Mouse (Mus musculus) splenic B cell, adult 2 months (primary cell): ENCODE measurements at regions not wholly inside any gene's neighbourhood (a gene's known extent, or its start where the extent isn't known, plus 50 kb on each side); places are given as distances from the start of the nearest gene placed in this dataset.
"Not testable (repeated sequence)": the region's sequence is repeated elsewhere in the genome, so short reads cannot be mapped to it uniquely, and the experiment has no call there.

Source experiments
- DNase-seq: peaks from one replicate; pipeline ENCODE4 v3.0.0-alpha.2; 2011; ENCODE audit warnings: low read depth, low spot score
- H3K27me3 ChIP-seq: 2 replicates; pipeline ENCODE4 v1.6.1; 2012; ENCODE audit warnings: mild to moderate bottlenecking, low read length, moderate library complexity, mixed read lengths; ENCODE audit not compliant: control insufficient read depth, poor library complexity, insufficient read depth, severe bottlenecking
- H3K36me3 ChIP-seq: 2 replicates; pipeline ENCODE4 v1.6.1; 2012; ENCODE audit warnings: mild to moderate bottlenecking, low read length, moderate library complexity, mixed read lengths; ENCODE audit not compliant: control insufficient read depth, poor library complexity, insufficient read depth, severe bottlenecking

DNA sequence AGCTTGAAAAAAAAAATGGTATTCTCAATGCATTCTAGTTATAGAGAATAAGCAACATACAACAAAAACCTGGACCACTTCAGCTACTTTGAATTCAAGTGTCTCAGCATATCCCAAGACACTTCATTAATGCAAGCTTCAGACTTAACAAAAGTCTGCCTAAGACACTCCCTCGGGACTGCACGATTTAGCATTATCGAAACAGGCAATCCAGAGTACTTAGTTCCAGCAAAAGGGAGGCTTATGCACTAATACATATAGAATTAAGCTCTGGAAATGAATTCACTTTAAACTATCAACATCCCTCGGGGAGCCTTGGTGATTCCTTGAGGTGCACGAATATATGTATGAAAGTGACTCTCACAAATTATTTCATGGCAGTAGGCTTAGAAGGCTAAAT is 97.9 kb upstream of the Pfn2 start:
- H3K36me3 ChIP-seq = no peaks in the 10 kb centered on the region
- DNase-seq = no peak
- no peaks in the 10 kb centered on the region for H3K27me3 ChIP-seq

DNA sequence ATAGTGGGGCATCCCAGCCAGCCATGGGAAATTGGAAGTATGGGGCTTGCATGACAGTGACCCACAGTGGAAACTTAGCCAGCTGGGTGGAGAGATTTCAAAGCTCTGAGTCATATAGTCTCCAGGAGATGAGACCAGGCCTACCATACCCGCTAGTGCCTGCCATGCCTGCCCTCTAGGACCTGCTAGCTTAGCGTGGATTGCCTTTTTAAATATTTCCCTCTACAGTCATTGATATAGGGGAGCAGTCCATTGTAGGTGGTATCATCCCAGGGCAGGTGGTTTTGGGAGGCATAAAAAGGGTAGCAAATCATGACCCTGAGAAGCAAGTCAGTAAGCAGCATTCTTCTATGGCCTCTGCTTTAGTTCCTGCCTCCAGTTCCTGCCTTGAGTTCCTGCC is 99.5 kb upstream of the Pfn2 start:
- Histone ChIP-seq H3K36me3 (no peaks in the 10 kb centered on the region), H3K27me3 (no peaks in the 10 kb centered on the region)
- DNase-seq = no peak

DNA sequence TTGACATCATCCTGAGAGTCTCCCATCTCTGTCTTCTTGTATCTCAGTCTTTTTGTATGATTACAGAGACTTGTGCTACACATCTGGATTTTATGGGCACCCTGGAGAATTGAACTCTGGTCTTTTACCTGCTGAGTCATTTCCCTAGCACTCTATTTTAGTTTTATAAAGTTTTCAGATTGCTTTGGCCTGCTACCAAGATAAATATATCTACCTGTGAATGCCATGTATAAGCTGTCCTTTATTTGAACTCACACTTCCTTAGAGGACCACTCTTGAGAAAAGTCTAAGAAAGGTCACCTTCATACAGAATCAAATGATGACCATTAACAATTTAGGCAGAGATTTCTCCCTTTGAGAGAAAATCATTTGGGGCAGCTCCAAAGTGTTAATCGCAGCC is 100.8 kb upstream of the Pfn2 start:
- Histone ChIP-seq H3K36me3 (no peaks in the 10 kb centered on the region), H3K27me3 (no peaks in the 10 kb centered on the region)
- DNase-seq = no peak

DNA sequence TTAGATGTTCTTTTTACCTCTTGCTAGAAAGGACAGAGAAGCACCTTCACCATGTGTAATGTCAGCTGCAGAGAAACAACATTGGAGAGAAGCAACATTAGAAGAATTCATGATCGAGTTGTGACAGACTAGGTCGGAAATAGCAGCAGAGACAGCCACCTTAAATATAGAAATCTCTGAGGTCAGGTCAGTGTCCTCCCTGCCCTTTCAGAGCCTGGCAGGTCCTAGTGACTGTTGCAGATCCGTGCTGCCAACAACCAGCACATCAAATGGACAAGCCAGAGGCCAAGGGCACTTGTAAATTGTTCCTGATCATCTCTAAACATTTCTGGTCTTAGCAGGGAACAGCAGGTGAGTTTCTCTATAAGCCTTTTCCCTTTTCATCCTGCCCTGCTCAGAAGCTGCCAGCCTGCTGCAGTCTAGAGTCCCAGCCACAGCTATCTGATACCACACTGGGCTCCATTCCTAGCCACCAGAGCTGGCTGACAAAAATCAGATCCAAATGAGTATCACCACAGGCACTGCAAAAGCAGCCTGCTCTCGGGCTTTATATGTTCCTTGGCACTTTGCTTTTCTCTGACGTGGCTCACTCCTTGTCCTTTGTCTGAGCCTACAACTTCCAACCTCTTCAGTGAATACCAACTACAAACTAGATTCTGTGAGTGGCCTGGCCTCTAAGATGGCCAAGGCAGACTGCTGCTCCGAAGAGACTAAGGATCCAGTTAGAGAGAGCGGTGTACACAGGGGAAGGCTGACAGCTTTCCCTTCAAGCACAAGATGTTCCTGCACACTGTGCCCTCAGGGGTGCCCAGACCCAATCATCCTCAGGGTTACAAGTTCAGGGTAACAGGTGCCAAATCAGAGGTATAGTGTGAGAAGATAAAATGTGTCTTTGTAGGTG is 102.8 kb upstream of the Pfn2 start:
- Histone ChIP-seq H3K27me3 (no peaks in the 10 kb centered on the region), H3K36me3 (no peaks in the 10 kb centered on the region)
- no peak for DNase-seq

DNA sequence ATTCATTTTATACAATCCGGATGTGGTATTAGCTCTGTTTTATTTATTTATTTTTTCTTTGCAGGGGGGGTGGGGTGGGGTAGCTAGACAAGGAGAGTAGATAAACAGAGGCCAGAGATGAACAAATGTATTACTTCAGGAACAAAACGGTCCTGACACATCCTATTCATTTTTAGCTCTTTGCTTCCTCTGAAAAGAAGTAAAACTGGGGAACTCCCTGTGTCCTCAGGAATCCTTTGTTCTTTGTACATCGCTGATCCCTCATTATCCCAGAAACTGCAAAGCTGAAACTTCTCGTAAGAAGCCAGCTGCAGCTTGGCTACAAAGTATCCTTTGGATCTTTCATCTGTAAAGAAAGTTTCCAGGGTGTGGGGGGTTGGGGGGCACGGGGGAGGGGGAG is 103.6 kb upstream of the Pfn2 start:
- Histone ChIP-seq H3K36me3 (no peaks in the 10 kb centered on the region), H3K27me3 (no peaks in the 10 kb centered on the region)
- DNase-seq = no peak

DNA sequence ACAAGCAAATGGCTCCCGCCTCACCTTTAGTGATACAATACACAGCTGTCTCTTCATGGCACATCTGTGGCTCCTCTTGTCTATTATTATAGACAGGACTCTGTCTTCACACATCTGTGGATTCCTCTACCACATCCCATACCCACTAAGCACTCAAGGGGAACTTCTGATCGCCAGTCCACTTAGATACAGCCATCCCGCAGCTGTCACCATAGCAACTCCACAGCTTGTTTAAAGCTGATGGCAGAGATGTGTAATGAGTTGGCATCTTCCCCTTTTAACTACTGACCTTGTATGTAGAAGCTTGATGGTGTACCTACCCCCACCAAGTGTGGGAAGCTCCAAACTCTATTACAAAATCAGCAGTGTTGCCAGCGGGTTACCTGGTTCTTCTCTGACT is 109.5 kb upstream of the Pfn2 start:
- Histone ChIP-seq H3K36me3 (no peaks in the 10 kb centered on the region), H3K27me3 (no peaks in the 10 kb centered on the region)
- DNase-seq = no peak

DNA sequence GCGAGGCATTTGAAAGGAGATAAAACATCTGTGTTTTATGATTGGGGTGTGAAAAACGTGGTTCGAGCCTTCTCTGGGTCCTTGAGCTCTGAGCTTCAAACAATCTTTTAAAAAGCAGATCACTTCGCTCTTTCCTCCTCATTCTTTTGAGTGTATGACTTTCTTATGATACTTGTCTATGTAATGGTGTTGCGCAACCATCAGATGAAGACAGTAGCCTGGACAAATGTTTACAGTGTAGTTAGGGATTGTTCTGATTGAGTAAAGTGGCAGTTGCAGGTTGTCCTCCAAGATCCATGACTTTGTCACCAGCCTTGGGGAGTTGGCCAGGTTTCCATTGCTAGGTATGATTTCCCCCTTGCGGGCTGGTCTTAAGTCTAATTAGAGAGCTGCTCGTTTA is 116.1 kb upstream of the Pfn2 start:
- Histone ChIP-seq H3K36me3 (no peaks in the 10 kb centered on the region), H3K27me3 (no peaks in the 10 kb centered on the region; the same call in 1 of the 2 replicates)
- DNase-seq = no peak

DNA sequence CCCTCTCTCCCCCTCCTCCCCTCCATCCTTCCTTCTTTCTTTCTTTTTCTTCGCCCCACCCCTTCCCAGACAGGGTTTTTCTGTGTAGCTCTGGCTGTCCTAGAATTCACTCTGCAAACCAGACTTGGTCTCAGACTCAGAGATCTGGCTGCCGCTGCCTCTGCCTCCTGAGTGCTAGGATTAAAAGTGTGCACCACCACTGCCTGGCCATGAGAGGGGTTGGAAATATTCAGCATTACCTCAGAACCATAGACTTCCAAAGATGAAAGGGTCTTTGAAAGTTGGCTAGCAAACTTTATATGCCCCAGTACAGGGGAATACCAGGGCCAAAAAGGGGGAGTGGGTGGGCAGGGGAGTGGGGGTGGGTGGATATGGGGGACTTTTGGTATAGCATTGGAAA is 122.7 kb upstream of the Pfn2 start:
- H3K36me3 ChIP-seq, H3K27me3 ChIP-seq, DNase-seq: not testable (repeated sequence)

DNA sequence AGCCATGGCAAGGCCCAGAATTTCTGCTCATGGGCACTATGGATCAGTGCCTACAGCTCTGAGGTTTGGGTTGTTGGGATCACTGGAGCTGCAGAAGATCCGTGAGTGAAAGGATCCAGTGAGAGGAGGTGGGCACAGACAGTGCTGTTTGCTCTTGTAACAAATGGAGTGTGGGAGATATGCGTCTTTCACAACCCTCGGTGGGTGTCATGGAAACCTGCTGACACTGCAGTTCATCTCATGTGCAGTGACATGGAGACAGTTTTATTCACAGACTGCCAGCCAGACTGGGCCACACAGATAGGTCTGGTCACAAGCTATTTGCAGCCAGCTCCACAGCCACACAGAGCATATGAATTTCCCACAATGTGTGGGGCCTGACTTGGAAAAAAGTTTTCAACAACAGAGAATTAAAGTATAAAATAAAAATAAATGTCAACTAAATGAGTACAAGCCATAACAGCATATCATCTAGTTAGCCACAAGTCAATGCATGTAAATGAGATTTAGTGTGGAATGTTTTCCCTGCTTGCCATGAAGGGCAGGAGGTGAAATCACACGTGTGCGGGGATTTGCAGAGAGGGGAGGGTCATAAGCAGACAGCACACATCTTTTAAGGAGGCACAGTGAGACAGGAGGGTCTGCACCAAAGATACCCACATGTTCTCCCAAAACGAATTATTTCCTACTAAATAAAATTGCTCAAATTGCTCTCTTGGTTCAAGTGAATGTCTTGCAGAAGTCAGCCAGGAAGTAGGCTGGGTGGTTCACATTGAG is 124.8 kb upstream of the Pfn2 start:
- no peak for DNase-seq

DNA sequence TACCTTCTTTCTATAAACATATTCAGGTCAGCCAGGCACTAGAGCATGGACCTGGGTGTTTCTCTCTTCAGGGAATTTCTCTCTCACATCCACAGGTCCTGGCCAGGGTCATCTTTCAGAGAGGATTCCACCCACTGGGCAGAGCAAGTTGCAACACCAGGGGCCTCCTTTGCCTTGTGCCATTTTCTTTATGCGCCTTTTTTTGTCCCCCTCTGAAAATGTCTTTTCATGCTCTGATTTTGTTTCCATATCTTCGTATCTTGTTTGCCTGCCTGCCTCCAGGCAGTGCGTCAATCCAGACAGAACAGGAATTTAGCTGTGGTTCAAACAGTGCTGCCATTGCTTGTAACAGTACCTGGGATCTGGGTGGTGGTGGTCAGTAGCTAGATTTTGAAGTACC is 125.7 kb upstream of the Pfn2 start:
- Histone ChIP-seq H3K27me3 (no peaks in the 10 kb centered on the region; the same call in 1 of the 2 replicates), H3K36me3 (no peaks in the 10 kb centered on the region)
- no peak for DNase-seq

More for the DNA sequence above, 124.8 kb upstream of the Pfn2 start:
- no peaks in the 10 kb centered on the region for H3K36me3 ChIP-seq
- no peaks in the 10 kb centered on the region; the same call in 1 of the 2 replicates for H3K27me3 ChIP-seq

DNA sequence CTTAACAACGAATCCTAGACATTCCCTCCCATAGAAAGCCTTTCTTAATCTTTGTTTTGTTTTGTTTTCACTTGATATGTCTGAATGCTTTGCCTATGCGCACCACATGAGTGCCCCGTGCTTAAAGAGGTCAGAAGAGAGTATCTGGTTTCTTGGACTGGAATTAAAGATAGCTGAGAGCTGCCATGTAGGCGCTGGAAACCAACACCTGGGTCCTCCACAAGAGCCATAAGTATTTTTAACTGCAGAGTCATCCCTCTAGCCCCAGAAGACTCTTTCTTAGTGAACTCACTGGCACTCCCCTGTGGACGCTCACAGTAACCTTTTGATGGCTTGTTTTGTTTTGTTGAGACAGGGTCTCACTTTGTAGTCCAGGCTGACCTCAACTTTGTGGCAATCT is 127.5 kb upstream of the Pfn2 start:
- Histone ChIP-seq H3K27me3 (no peaks in the 10 kb centered on the region), H3K36me3 (no peaks in the 10 kb centered on the region)
- no peak for DNase-seq

DNA sequence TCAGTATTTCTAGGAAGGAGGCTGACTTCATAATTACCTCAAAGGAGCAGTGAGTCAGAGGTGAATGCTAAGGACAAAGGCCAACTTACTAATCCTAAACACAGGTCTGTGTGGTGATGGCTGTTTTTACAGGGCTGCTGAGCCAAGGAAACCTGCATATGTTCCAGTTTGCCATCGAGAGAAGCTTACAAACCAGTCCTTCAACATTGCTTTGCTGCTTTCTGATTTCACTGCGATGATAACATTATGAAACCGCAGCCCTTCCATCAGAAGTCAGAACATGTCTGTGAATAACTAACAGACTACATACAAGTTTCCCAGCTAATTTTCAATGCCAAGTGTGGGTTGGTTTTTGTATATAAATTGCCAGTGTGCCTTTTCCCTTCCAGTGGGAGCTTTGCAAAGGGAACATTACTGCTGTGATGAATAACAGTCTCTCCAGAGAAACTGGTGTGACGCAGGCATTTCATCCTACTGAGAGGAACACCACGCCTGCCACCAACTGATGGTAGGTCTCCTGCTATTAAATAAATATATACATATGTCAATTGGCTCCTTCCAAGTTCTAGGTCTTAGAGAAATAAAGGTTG is 128.9 kb upstream of the Pfn2 start:
- Histone ChIP-seq H3K36me3 (no peaks in the 10 kb centered on the region), H3K27me3 (no peaks in the 10 kb centered on the region)
- DNase-seq = no peak

DNA sequence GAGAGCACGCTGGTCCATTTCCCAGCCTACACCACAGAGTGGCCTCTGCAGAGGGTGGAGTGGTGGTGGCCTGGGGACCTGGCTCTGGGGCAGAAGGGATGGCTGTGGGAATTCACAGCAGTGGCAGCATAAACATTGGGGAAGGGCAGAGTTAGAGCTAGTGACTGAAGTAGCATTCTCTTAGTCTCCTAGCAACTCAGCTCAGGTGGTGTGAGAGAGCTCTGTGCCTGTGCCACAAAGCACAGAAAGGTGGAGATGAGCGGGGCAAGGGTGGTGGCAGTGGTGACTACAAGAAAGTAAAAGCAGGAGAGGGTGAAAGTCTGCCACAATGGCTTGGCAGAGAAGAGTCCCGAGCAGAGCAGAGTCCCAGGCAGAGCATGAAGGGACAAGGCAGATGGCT is 140.3 kb upstream of the Pfn2 start:
- DNase-seq = no peak
- no peaks in the 10 kb centered on the region for H3K27me3 ChIP-seq
- no peaks in the 10 kb centered on the region for H3K36me3 ChIP-seq

DNA sequence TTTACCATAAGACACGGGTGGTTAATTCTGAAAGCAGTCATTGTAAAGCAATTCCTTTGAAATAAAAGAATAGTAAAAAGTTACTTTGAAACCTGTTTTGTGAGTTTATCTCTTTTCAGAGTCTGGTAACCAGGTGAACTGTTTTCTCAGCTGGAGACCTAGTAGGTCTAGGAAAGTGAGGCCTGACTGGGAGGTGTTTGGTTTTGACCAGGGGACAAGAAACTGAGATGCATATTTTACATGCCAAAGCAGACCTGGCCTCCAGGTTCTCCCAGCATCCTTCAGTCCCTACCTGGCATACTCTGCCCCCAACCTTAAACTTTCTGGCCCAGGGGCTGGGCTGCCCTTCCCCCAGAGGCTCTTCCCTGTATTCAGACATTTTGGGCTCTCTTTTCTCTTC is 142.9 kb upstream of the Pfn2 start:
- no peak for DNase-seq
- H3K36me3 ChIP-seq = no peaks in the 10 kb centered on the region
- no peaks in the 10 kb centered on the region for H3K27me3 ChIP-seq
